9 mouse cellular contexts compared by ENCODE assay signal in genomic region chrX:74330166-74330930, GRCm38 (mm10). TPM values are rescaled to one million over a fixed set of nuclear protein-coding genes. Genes with fewer than 3 reads are reported as not detected.
A peak's percentile ranks its signal among the peaks of the same experiment; 100 is the strongest.
DNase-seq lines count a peak whose midpoint lies in the region; ATAC-seq and TF ChIP-seq lines count a peak whose summit lies in the region.
"Had no signal": no experiment of that assay in that cellular context is flagged by ENCODE, and none has a peak within 500 bp of the region (broad histone marks: within the 10 kb centered on the region; RNA-seq: fewer than 3 reads in every experiment).

No protein-coding gene starts in this region.

- peak overlapping the region; percentile 12 for H3ac ChIP-seq in C2C12 (ENCODE audit: control insufficient read depth, insufficient read length, low read depth)

- H3K4me3 ChIP-seq in C2C12 (ENCODE audit: insufficient read depth, poor library complexity, severe bottlenecking): peak overlapping the region; percentile 39
- peak overlapping the region; percentile 63 for H3K4me3 ChIP-seq in forebrain, embryonic 10.5 days
- H3K4me3 ChIP-seq in limb, embryonic 15.5 days: peak overlapping the region; percentile 47

- no peaks in the 10 kb centered on the region for H3K9me3 ChIP-seq in forebrain, embryonic 10.5 days
- no peaks in the 10 kb centered on the region for H3K9me3 ChIP-seq in limb, embryonic 15.5 days

- peak overlapping the region; percentile 94; the same call in 1 of the 2 replicates for H3K27ac ChIP-seq in forebrain, embryonic 10.5 days
- peak overlapping the region; percentile 85; the same call in 1 of the 2 replicates for H3K27ac ChIP-seq in limb, embryonic 15.5 days
- H3K27ac ChIP-seq: gastrocnemius, adult 2 months had no signal

- H3K36me3 ChIP-seq in C2C12 (ENCODE audit: control insufficient read depth, insufficient read depth): no peaks in the 10 kb centered on the region
- peaks cover 37% of the 10 kb centered on the region for H3K36me3 ChIP-seq in forebrain, embryonic 10.5 days (replicated peaks)
- peaks cover 12% of the 10 kb centered on the region for H3K36me3 ChIP-seq in limb, embryonic 15.5 days

- TF ChIP-seq CTCF in C2C12 (IDR thresholded peaks at IDR 0.05; ENCODE audit: control insufficient read depth, insufficient read depth, insufficient read length): no peak

- ATAC-seq in limb, embryonic 15.5 days (ENCODE audit: insufficient number of reproducible peaks, low FRiP score, low TSS enrichment, low read depth): no peak

- peaks cover 31% of the 10 kb centered on the region for H3K4me1 ChIP-seq in forebrain, embryonic 10.5 days
- H3K4me1 ChIP-seq in limb, embryonic 15.5 days: peaks cover 17% of the 10 kb centered on the region; the same call in 1 of the 2 replicates

- H3K79me3 ChIP-seq in C2C12 (ENCODE audit: low read depth): no peaks in the 10 kb centered on the region

- H3K4me2 ChIP-seq in limb, embryonic 15.5 days: peak overlapping the region; percentile 50

- 63% methylated on average over 2 of the region's 2 CpGs for WGBS in forebrain, embryonic 10.5 days
- 42% methylated on average over 2 of the region's 2 CpGs for WGBS in limb, embryonic 15.5 days

- no peaks in the 10 kb centered on the region for H3K27me3 ChIP-seq in C2C12 (ENCODE audit: control insufficient read depth, insufficient read depth, insufficient read length)
- H3K27me3 ChIP-seq in forebrain, embryonic 10.5 days (ENCODE audit: poor library complexity, severe bottlenecking): no peaks in the 10 kb centered on the region; the same call in 1 of the 2 replicates
- no peaks in the 10 kb centered on the region for H3K27me3 ChIP-seq in limb, embryonic 15.5 days

- no peak overlapping the region for H3K9ac ChIP-seq in limb, embryonic 15.5 days

- peaks cover 26% of the 10 kb centered on the region for H3K79me2 ChIP-seq in C2C12 (ENCODE audit: control insufficient read depth, insufficient read depth)

- peak; percentile 19 for DNase-seq in 3T3-L1 (ENCODE audit: low read depth, low spot score)
- DNase-seq in forebrain, embryonic 10.5 days (ENCODE audit: extremely low spot score, low spot score): no peak
- DNase-seq in frontal cortex, postnatal 25 days (ENCODE audit: low spot score in 2 of 2): no peak
- DNase-seq in layer of hippocampus, adult 9-10 months (ENCODE audit: low spot score): no peak
- DNase-seq in adrenal gland, adult 8-10 months: no peak
- DNase-seq: gastrocnemius, adult 2 months; right cerebral cortex, postnatal 4 days had no signal

TF ChIP-seq in C2C12, 6 proteins besides CTCF, POLR2A, EP300 and RAD21:
- TF ChIP-seq MAX (IDR thresholded peaks at IDR 0.05) (no peak), USF1 (IDR thresholded peaks at IDR 0.05; ENCODE audit: low read depth) (no peak), MYOG (IDR thresholded peaks at IDR 0.05; ENCODE audit: control insufficient read depth, extremely low read depth, insufficient read length) (no peak), MYOD1 (IDR thresholded peaks at IDR 0.05; ENCODE audit: control insufficient read depth, insufficient read length, low read depth) (no peak), FOSL1 (IDR thresholded peaks at IDR 0.05; ENCODE audit: insufficient read depth, low read length, poor library complexity, severe bottlenecking) (no peak), CEBPB (IDR thresholded peaks at IDR 0.05; ENCODE audit: low read depth) (no peak)

RNA-seq across cellular contexts. Expression of gene Plxna3, which starts 1.5 kb away (rescaled TPM):
- polyA plus RNA-seq in C2C12 (2012; fragmentation: generic; extraction: Trizol): 7.9 TPM
- 16.1 and 20.3 TPM in 2 replicates for polyA plus RNA-seq in forebrain, embryonic 10.5 days (2016; fragmentation: Nextera tagmentation; extraction: Ambion mirVana)
- polyA plus RNA-seq in limb, embryonic 15.5 days (2015; fragmentation: Nextera tagmentation; extraction: Ambion mirVana): 16.7 and 19.4 TPM in 2 replicates
- total RNA-seq in adrenal gland, adult 8-10 months (2022): 10 to 100 TPM in 3 of 4 experiments, 1 to 10 TPM in 1; 7.2 to 29.6 (median 19.1) TPM

RNA-seq across cellular contexts. Expression of gene Fam50a, which starts 17.5 kb away (rescaled TPM):
- polyA plus RNA-seq in C2C12 (2012; fragmentation: generic; extraction: Trizol): 45.4 TPM
- polyA plus RNA-seq in forebrain, embryonic 10.5 days (2016; fragmentation: Nextera tagmentation; extraction: Ambion mirVana): 63.4 and 67.3 TPM in 2 replicates
- 62.6 and 67.7 TPM in 2 replicates for polyA plus RNA-seq in limb, embryonic 15.5 days (2015; fragmentation: Nextera tagmentation; extraction: Ambion mirVana)
- 10 to 100 TPM; 62.3 to 82.0 (median 71.6) TPM for total RNA-seq in adrenal gland, adult 8-10 months (2022)

RNA-seq across cellular contexts. Expression of gene Lage3, which starts 23.1 kb away (rescaled TPM):
- 68.7 TPM for polyA plus RNA-seq in C2C12 (2012; fragmentation: generic; extraction: Trizol)
- polyA plus RNA-seq in forebrain, embryonic 10.5 days (2016; fragmentation: Nextera tagmentation; extraction: Ambion mirVana): 120 and 125 TPM in 2 replicates
- 89.8 and 90.3 TPM in 2 replicates for polyA plus RNA-seq in limb, embryonic 15.5 days (2015; fragmentation: Nextera tagmentation; extraction: Ambion mirVana)
- total RNA-seq in adrenal gland, adult 8-10 months (2022): 10 to 100 TPM; 50.0 to 63.9 (median 53.6) TPM

RNA-seq across cellular contexts. Expression of gene Gdi1, which starts 25.6 kb away (rescaled TPM):
- 95.2 TPM for polyA plus RNA-seq in C2C12 (2012; fragmentation: generic; extraction: Trizol)
- 239 and 242 TPM in 2 replicates for polyA plus RNA-seq in forebrain, embryonic 10.5 days (2016; fragmentation: Nextera tagmentation; extraction: Ambion mirVana)
- polyA plus RNA-seq in limb, embryonic 15.5 days (2015; fragmentation: Nextera tagmentation; extraction: Ambion mirVana): 203 and 211 TPM in 2 replicates
- 100 to 1,000 TPM; 219 to 342 (median 266) TPM for total RNA-seq in adrenal gland, adult 8-10 months (2022)

RNA-seq across cellular contexts. Expression of gene Atp6ap1, which starts 33.5 kb away (rescaled TPM):
- polyA plus RNA-seq in C2C12 (2012; fragmentation: generic; extraction: Trizol): 120 TPM
- 82.6 and 84.6 TPM in 2 replicates for polyA plus RNA-seq in forebrain, embryonic 10.5 days (2016; fragmentation: Nextera tagmentation; extraction: Ambion mirVana)
- 156 and 175 TPM in 2 replicates for polyA plus RNA-seq in limb, embryonic 15.5 days (2015; fragmentation: Nextera tagmentation; extraction: Ambion mirVana)
- 100 to 1,000 TPM; 246 to 263 (median 258) TPM for total RNA-seq in adrenal gland, adult 8-10 months (2022)
